Mouse (Mus musculus) megakaryocyte, embryonic 14.5 days (primary cell): Measurements from ENCODE around the gene Ccn1.

Source experiments
- FLI1 ChIP-seq: IDR thresholded peaks from 2 replicates; pipeline ENCODE4 v1.6.1; 2012; ENCODE audit warnings: low read length, inconsistent platforms, mixed read lengths
- GATA1 ChIP-seq: IDR thresholded peaks from 3 replicates; pipeline ENCODE4 v1.6.1; 2012; ENCODE audit warnings: mixed read lengths, low read length, inconsistent platforms, borderline replicate concordance

- TF ChIP-seq FLI1 (no peak), GATA1 (no peak)
Observed at GRCm38 (mm10) chr3:145654028-145654427, 4.2 kb upstream of the Ccn1 start.
